Mouse (Mus musculus) CH12.LX (cell line): ENCODE results near the gene Lhx9. TPM values are rescaled to one million over a fixed set of nuclear protein-coding genes. Genes with fewer than 3 reads are reported as not detected.

Experiments
- polyA plus RNA-seq: library from polyadenylated mRNA; unstranded; fragments of >175 nt; gene quantifications from 2 replicates; pipeline ENCODE4 v1.2.1, GENCODE M21; 2012; ENCODE audit warnings: low read depth; ENCODE audit not compliant: insufficient read length
- total RNA-seq, 2 experiments: library from RNA; depleted of rRNA; stranded (reverse); fragments of 300-350 nt in 1 of 2; fragments of >200 nt in 1 of 2; gene quantifications; 2 replicates each; pipeline ENCODE4 v1.2.3; 2012 to 2014

Lhx9 gene
- total and polyA plus RNA-seq, 3 experiments, result 0.09 to 0.23 (median 0.21) TPM

Other genes with a start within 250 kb of the Lhx9 start
- gene Nek7, start 228.4 kb downstream of the Lhx9 start, total RNA-seq (2012; rRNA removed), result 29.1 and 34.1 TPM in 2 replicates
- gene Nek7, start 228.4 kb downstream of the Lhx9 start, total RNA-seq (2014; rRNA removed), result 75.1 and 86.1 TPM in 2 replicates
- 61.8 and 63.7 TPM in 2 replicates for gene Nek7, start 228.4 kb downstream of the Lhx9 start, polyA plus RNA-seq
- gene 2310009B15Rik, start 8.3 kb upstream of the Lhx9 start, total RNA-seq (2012; rRNA removed), result 17.2 and 17.5 TPM in 2 replicates
- 35.0 and 39.8 TPM in 2 replicates for gene 2310009B15Rik, start 8.3 kb upstream of the Lhx9 start, total RNA-seq (2014; rRNA removed)
- gene 2310009B15Rik, start 8.3 kb upstream of the Lhx9 start, polyA plus RNA-seq, result 17.8 and 20.0 TPM in 2 replicates
- 8.0 and 10.6 TPM in 2 replicates for gene Dennd1b, start 114.9 kb upstream of the Lhx9 start, total RNA-seq (2012; rRNA removed)
- gene Dennd1b, start 114.9 kb upstream of the Lhx9 start, total RNA-seq (2014; rRNA removed), result 8.0 and 8.8 TPM in 2 replicates
- gene Dennd1b, start 114.9 kb upstream of the Lhx9 start, polyA plus RNA-seq, result 7.2 and 8.9 TPM in 2 replicates